Mouse (Mus musculus) limb, embryonic 13.5 days (tissue): ENCODE data around the gene Plcd3. TPM values are rescaled to one million over a fixed set of nuclear protein-coding genes. Genes with fewer than 3 reads are reported as not detected.

Experiments used
- ATAC-seq: fragments of 200-750 bp; cut with Nextera tagmentation; 2 replicates; pipeline ENCODE4 v1.8.0; 2017; ENCODE audit warnings: low read depth, moderate number of reproducible peaks, moderate TSS enrichment; ENCODE audit not compliant: low FRiP score
- H3K27ac ChIP-seq: fragments of 300-500 bp; sonication (generic); 2 replicates; pipeline ENCODE4 v1.5.1; 2015; ENCODE audit warnings: inconsistent platforms, mild to moderate bottlenecking, moderate library complexity
- H3K27me3 ChIP-seq: fragments of 300-500 bp; sonication (generic); 2 replicates; pipeline ENCODE4 v1.6.1; 2015; ENCODE audit warnings: mild to moderate bottlenecking, inconsistent platforms
- H3K36me3 ChIP-seq: fragments of 300-500 bp; sonication (generic); 2 replicates; pipeline ENCODE4 v1.6.1; 2015; ENCODE audit warnings: inconsistent platforms, mild to moderate bottlenecking, moderate library complexity
- H3K4me1 ChIP-seq: fragments of 300-500 bp; sonication (generic); 2 replicates; pipeline ENCODE4 v1.6.1; 2015; ENCODE audit warnings: inconsistent platforms
- H3K4me2 ChIP-seq: fragments of 300-500 bp; sonication (generic); replicated peaks from 2 replicates; pipeline ENCODE4 v1.6.1; 2015; ENCODE audit warnings: inconsistent platforms, mild to moderate bottlenecking, moderate library complexity
- H3K4me3 ChIP-seq: fragments of 300-500 bp; sonication (generic); 2 replicates; pipeline ENCODE4 v1.5.1; 2015; ENCODE audit warnings: moderate library complexity, mild to moderate bottlenecking, inconsistent platforms
- H3K9ac ChIP-seq: fragments of 300-500 bp; sonication (generic); 2 replicates; pipeline ENCODE4 v1.6.1; 2015; ENCODE audit warnings: mild to moderate bottlenecking, inconsistent platforms
- H3K9me3 ChIP-seq: fragments of 300-500 bp; sonication (generic); 2 replicates; pipeline ENCODE4 v1.6.1; 2016; ENCODE audit warnings: inconsistent platforms
- WGBS: fragments of 180-500 bp; shearing (Covaris S2); methylation state at CpG from one replicate; pipeline ENCODE4 v1.1.7; 2015; 5-methylcytosine and 5-hydroxymethylcytosine counted together
- polyA plus RNA-seq: library from polyadenylated mRNA; unstranded; fragments of >200 nt; fragmentation: Nextera tagmentation; extraction: Ambion mirVana; gene quantifications from 2 replicates; pipeline ENCODE4 v1.2.1, GENCODE M21; 2015

The Plcd3 gene
- polyA plus RNA-seq, 1 experiment from 2014 or later, result 4.8 TPM

DNA sequence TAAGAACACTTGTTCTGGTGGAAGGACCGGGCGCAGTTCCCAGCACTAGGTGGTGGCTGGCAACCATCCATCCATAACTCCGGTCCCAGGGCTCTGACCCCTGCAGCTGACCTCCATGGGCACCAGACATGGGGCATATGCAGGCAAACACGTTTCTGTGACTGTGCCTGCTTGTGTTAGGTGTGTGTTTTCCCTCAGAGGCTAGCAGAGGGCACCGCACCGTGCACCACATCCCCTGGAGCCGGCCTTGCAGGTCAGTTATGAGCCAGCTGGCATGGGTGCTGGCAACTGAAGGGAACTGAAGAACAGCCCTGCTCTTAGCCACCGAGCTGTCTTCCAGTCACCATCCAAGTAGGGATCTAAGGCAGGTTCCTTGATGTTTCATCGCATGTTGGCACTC, 51.3 kb downstream of the Plcd3 start:
- no peak overlapping the region for H3K9ac ChIP-seq
- peaks cover 72% of the 10 kb centered on the region for H3K36me3 ChIP-seq
- H3K4me1 ChIP-seq, result no peaks in the 10 kb centered on the region
- H3K4me2 ChIP-seq, result no peak overlapping the region
- H3K27me3 ChIP-seq, result no peaks in the 10 kb centered on the region
- no peak overlapping the region for H3K4me3 ChIP-seq
- H3K9me3 ChIP-seq, result no peaks in the 10 kb centered on the region
- no peak overlapping the region for H3K27ac ChIP-seq
- no peak for ATAC-seq
- WGBS, result 93% methylated on average over 9 of the region's 9 CpGs

DNA sequence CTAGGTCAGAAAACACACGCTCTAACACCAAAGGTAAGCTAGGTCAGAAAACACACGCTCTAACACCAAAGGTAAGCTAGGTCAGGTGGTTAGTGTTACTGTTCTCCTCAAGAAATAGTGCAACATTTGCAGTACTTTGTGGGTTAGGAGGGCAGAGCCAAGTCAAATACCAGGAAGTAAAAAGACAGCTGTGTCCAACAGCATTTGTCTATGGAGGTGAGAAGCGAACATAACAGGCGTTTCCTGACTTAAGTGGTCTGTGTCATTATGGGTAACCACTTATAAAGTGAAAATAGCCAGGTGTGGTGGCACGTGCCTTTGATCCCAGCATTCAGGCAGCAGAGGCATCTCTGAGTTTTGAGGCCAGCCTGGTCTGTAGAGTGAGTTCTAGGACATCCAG, 51.8 kb downstream of the Plcd3 start:
- ATAC-seq, result no peak
- Histone ChIP-seq H3K27ac (no peak overlapping the region), H3K27me3 (no peaks in the 10 kb centered on the region), H3K4me3 (no peak overlapping the region), H3K9ac (no peak overlapping the region), H3K9me3 (no peaks in the 10 kb centered on the region), H3K4me2 (no peak overlapping the region), H3K36me3 (peaks cover 75% of the 10 kb centered on the region), H3K4me1 (no peaks in the 10 kb centered on the region)
- 85% methylated on average over 5 of the region's 5 CpGs for WGBS

DNA sequence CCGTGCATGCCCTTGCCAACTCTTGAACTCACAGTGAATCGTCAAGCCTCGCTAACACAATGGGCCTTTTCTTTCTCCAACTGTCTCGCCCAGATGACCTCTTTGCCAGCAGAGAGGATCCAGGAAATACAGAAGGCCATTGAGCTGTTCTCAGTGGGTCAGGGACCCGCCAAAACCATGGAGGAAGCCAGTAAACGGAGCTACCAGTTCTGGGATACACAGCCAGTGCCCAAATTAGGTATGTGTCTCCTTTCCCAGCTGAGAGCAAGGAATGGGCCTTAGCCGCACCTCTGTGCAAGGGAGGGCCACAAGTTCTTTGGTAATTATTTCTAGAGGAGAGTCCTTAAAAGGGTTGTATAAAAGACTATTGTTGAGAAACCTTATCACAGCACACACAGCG, 55.2 kb downstream of the Plcd3 start:
- no peak overlapping the region for H3K9ac ChIP-seq
- ATAC-seq, result no peak
- H3K4me2 ChIP-seq, result no peak overlapping the region
- H3K27me3 ChIP-seq, result no peaks in the 10 kb centered on the region
- no peak overlapping the region for H3K4me3 ChIP-seq
- H3K27ac ChIP-seq, result no peak overlapping the region
- H3K36me3 ChIP-seq, result peaks cover 67% of the 10 kb centered on the region
- no peaks in the 10 kb centered on the region for H3K9me3 ChIP-seq
- no peaks in the 10 kb centered on the region for H3K4me1 ChIP-seq
- WGBS, result 89% methylated on average over 8 of the region's 8 CpGs

DNA sequence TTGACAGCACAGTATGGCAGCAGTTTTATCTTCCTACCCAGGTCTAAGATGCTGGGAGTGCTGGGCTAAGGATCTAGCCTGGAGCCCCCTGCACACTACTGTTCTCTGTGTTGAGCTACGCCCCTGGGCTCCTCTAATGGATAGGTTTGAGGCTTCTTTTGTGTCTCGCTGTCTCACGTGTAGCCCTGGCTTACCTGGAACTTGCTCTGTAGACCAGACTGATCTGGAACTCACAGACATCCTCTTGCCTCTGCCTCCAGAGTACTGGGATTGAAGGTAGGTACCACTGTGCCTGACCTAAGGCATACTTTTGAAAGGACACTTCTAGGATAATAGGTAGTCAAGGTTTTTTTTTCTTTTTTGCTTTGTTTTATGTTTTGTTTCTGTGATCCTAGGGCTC, 57.5 kb downstream of the Plcd3 start:
- no peak overlapping the region for H3K4me3 ChIP-seq
- ATAC-seq, result no peak
- H3K9me3 ChIP-seq, result no peaks in the 10 kb centered on the region
- H3K4me1 ChIP-seq, result no peaks in the 10 kb centered on the region
- H3K27me3 ChIP-seq, result no peaks in the 10 kb centered on the region
- 93% methylated on average over 3 of the region's 3 CpGs for WGBS
- H3K4me2 ChIP-seq, result no peak overlapping the region
- H3K27ac ChIP-seq, result no peak overlapping the region
- H3K36me3 ChIP-seq, result peaks cover 59% of the 10 kb centered on the region
- no peak overlapping the region for H3K9ac ChIP-seq

DNA sequence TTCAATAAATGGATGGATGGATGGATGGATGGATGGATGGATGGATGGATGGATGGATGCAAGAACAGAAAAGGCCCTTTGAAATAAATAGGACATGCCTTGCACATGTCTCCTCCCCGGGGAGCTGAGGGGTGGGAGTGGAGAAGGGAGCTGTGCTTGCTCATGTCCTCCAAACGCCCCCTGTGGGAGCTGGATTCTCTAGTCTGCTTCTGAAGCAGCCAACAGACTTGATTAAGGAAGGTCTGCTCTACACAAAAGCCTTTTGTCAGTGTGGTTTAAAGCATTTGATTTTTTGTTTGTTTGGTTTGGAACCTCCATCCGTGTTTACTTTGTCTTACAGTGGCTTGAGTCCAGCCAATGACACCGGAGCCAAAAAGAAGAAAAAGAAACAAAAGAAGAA, 58.6 kb downstream of the Plcd3 start:
- no peak for ATAC-seq
- Histone ChIP-seq H3K9me3 (no peaks in the 10 kb centered on the region), H3K27ac (no peak overlapping the region), H3K4me1 (no peaks in the 10 kb centered on the region), H3K4me2 (no peak overlapping the region), H3K4me3 (no peak overlapping the region), H3K9ac (no peak overlapping the region), H3K27me3 (no peaks in the 10 kb centered on the region), H3K36me3 (peaks cover 69% of the 10 kb centered on the region)
- 88% methylated on average over 4 of the region's 4 CpGs for WGBS

DNA sequence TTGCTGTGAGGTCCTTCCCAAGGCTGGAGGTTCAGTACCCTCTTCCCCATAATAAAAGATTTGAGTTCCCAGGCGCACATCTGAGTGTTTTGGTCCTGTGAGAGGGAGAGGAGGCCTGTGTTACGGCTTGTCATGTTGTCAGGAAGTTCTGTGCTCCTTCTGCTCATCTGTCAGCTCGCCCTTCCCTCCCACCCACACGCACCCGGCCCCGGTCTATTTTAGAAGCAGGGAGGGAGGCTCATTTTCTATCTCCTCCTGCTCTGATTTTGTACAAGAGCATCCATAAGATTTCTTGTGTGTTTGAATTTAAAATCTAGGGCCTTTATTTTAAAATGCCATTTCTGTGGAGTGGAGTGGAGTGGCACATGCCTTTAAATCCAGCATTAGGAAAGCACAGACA, 63.4 kb downstream of the Plcd3 start:
- Histone ChIP-seq H3K9me3 (no peaks in the 10 kb centered on the region), H3K9ac (no peak overlapping the region), H3K27ac (no peak overlapping the region), H3K4me2 (no peak overlapping the region), H3K27me3 (no peaks in the 10 kb centered on the region), H3K4me1 (0 out of 2 replicates have a peak, but pooled peaks cover 4% of the 10 kb centered on the region), H3K36me3 (peaks cover 46% of the 10 kb centered on the region), H3K4me3 (no peak overlapping the region)
- 90% methylated on average over 6 of the region's 6 CpGs for WGBS
- no peak for ATAC-seq

DNA sequence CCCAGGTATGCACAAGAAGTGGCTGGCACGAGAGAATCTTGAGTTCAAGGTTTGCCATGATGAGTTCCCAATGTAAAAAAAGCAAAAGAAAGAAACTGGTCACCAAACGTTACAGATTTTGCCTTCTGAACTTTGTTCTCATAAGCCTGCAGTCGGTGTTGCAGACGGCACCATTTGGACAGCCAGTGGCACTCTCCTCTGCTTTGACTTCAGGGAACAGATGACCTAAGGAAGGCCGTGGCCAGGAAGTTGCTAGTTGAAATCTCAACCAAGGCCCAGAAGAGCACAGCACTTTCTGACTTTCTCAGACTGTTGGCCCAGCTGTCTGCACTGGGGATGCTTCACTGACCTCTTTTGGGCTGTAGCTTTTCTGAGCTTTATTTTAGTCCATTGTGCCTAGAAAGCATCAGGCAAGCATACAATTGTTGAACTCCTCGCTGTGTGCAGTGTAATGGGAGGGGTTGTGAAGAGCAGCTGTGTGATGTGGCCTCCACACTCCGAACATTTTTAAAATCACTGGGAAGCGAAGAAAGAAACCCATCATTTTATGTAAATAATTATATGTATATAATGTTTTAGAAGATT, 64.5 kb downstream of the Plcd3 start:
- H3K27ac ChIP-seq, result no peak overlapping the region
- H3K36me3 ChIP-seq, result peaks cover 50% of the 10 kb centered on the region
- H3K4me1 ChIP-seq, result 0 out of 2 replicates have a peak, but pooled peaks cover 4% of the 10 kb centered on the region
- no peaks in the 10 kb centered on the region for H3K9me3 ChIP-seq
- H3K9ac ChIP-seq, result no peak overlapping the region
- no peak overlapping the region for H3K4me2 ChIP-seq
- H3K4me3 ChIP-seq, result no peak overlapping the region
- no peaks in the 10 kb centered on the region for H3K27me3 ChIP-seq
- 87% methylated on average over 8 of the region's 8 CpGs for WGBS
- ATAC-seq, result no peak

DNA sequence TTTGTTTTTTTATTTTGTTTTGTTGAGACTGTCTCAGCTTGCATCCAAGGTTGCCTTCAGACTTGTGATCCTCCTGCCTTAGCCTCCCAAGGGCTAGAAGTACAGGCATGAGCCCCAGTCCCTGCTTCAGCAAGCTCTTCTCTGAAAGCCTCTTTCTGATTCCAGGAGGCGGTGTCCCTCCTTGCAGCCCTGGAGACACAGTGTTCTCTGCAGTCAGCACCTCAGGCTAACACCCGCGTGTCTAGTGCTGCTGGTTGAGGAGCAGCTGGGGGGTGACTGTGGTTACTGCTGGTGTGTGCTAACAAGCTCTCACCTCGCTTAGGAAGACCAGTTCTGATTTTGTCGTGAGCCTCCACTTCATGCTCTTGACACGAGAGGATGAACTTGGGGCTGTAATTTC, 66.5 kb downstream of the Plcd3 start:
- H3K9me3 ChIP-seq, result no peaks in the 10 kb centered on the region
- peaks cover 52% of the 10 kb centered on the region for H3K36me3 ChIP-seq
- H3K4me2 ChIP-seq, result no peak overlapping the region
- ATAC-seq, result no peak
- 73% methylated on average over 6 of the region's 6 CpGs for WGBS
- peaks cover 15% of the 10 kb centered on the region; the same call in 1 of the 2 replicates for H3K4me1 ChIP-seq
- no peak overlapping the region for H3K4me3 ChIP-seq
- H3K9ac ChIP-seq, result no peak overlapping the region
- no peak overlapping the region for H3K27ac ChIP-seq
- no peaks in the 10 kb centered on the region for H3K27me3 ChIP-seq

DNA sequence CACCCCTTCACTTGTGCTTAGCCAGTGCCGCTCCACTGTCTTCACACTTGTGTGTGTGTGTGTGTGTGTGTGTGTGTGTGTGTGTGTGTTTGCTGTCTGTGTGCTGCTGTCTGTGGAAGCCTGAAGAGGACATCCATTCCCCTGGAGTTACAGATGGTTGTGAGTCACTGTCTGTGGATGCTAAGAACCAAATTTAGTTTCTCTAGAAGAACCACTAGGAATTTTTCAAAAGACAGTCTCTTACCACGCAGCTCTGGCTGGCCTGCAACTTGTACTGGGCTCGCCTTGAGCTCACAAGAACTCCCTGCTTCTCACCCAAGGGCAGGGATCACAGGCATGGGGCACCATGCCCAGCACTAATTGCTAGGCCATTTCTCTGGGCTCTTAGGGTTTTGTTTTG, 68.4 kb downstream of the Plcd3 start:
- Histone ChIP-seq H3K36me3 (peaks cover 37% of the 10 kb centered on the region), H3K27me3 (no peaks in the 10 kb centered on the region), H3K4me1 (peaks cover 27% of the 10 kb centered on the region), H3K9ac (no peak overlapping the region), H3K4me2 (no peak overlapping the region), H3K27ac (no peak overlapping the region), H3K4me3 (no peak overlapping the region), H3K9me3 (no peaks in the 10 kb centered on the region)
- 92% methylated on average over 3 of the region's 3 CpGs for WGBS
- ATAC-seq, result no peak

DNA sequence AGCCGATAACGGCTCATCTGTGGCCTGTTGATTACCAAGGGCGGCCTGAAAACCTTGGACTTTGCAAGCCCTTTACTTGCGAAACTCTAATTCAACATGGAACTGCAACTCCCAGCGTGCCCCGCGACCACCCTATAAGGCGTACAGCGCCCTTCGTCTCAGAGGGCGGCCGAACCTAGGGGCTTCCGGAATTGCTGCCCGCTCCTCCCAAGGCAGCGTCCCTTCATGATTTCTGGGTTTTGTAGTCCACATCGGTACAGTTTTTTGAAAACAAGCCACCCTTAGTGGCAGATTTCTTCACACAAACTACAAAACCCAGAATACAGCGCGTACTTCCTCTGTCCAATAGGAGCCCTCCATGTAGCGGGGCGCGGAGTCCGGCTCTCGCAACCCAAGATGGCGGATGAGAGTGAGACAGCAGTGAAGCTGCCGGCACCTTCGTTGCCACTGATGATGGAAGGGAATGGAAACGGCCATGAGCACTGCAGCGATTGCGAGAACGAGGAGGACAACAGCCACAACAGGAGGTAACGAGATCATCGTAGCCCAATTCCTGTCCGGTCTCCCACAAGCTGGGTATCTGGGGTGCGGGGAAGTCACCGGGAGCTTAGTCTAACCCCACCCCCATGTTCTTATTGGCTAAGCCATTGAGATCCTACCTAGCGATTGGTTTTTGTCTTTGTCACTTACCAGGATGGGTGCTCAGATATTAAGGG, 73.1 kb downstream of the Plcd3 start, which contains the start of the genes Nmt1 and Dcakd:
Gene Nmt1 (plus strand): TSS at position 15 of the 716 bp plus-strand sequence.
Gene Dcakd (minus strand): TSS at position 158 of the 716 bp plus-strand sequence.
- H3K9ac ChIP-seq, result peak within 1 kb of the TSS; percentile 74
- H3K4me3 ChIP-seq, result peak within 1 kb of the TSS; percentile 69
- H3K9me3 ChIP-seq, result no peaks in the 10 kb centered on the region
- H3K27ac ChIP-seq, result peak within 1 kb of the TSS; percentile 81
- H3K36me3 ChIP-seq, result peaks cover 29% of the 10 kb centered on the region
- H3K27me3 ChIP-seq, result no peaks in the 10 kb centered on the region
- peak within 1 kb of the TSS; percentile 73 for H3K4me2 ChIP-seq
- WGBS, result under 1% methylated on average over 36 of the region's 36 CpGs
- H3K4me1 ChIP-seq, result peaks cover 35% of the 10 kb centered on the region
- peak; percentile 99 for ATAC-seq

DNA sequence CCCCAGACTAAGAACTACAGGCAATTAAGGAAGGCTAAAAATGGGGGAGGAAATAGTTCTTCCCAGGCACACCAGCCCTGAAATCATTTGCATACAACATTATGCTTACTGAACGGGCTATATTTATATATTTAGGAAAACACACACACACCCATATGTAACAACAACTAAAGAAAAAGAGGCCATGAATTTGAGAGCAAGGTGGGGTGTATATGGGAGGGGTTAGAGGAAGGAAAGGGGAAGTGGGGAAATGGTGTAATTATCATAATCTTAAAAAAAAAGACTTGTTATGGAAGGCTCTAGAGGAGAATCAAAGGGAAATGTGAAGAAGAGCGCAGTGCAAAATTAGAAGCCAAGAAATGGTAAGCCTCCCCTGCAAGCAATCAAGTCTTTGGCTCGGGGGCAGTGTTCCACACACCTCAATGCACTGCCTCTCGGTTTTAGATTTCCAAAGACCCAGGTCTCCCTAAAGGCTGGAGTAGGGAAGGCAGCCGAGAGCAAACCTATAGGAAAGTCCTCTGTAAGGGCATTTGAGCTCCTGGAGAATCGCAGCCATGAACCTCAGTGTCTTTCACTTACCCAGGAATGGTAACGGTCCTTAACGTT, 73.8 kb downstream of the Plcd3 start:
- Histone ChIP-seq H3K4me2 (peak overlapping the region; percentile 73), H3K4me1 (peaks cover 35% of the 10 kb centered on the region), H3K9me3 (no peaks in the 10 kb centered on the region), H3K9ac (peak overlapping the region; percentile 74), H3K27me3 (no peaks in the 10 kb centered on the region), H3K36me3 (peaks cover 25% of the 10 kb centered on the region), H3K27ac (peak overlapping the region; percentile 81), H3K4me3 (peak overlapping the region; percentile 69)
- peak; percentile 55 for ATAC-seq
- WGBS, result 14% methylated on average over 8 of the region's 8 CpGs

DNA sequence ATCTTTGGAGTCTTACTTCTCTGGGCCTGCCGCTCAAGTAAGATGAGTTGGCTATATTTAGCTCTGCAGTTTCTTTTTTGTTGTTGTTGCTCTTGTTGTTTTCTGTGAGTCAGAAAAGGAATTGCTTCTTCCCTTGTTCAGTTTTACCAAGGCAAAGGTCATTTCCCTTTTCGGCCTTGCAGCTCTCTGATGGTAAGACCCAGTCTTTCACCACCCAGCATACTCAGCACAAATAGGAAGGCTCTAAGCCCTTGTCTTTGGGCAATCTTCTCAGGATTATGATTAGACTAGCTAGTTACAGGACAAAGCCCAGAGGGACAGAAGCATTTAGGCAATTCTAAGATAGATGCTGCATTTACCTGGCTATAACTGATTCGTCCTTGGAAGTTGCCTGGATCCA, 74.6 kb downstream of the Plcd3 start:
- Histone ChIP-seq H3K4me3 (peak overlapping the region; percentile 69), H3K36me3 (peaks cover 22% of the 10 kb centered on the region), H3K9me3 (no peaks in the 10 kb centered on the region), H3K9ac (peak overlapping the region; percentile 74; the same call in 1 of the 2 replicates), H3K27me3 (no peaks in the 10 kb centered on the region), H3K27ac (0 out of 2 replicates have a peak overlapping the region, but pooled peaks have one; percentile 1), H3K4me1 (peaks cover 35% of the 10 kb centered on the region), H3K4me2 (peak overlapping the region; percentile 73)
- 92% methylated on average over 3 of the region's 3 CpGs for WGBS
- no peak for ATAC-seq
